Mouse (Mus musculus): ENCODE results near the gene Cox19.

The Cox19 gene

GRCm38 (mm10) chr5:139364260-139364910 lies 13.2 kb upstream of the Cox19 start:
- in situ Hi-C loops (cut with MboI, MseI): no loop called here

- in situ Hi-C loops (cut with MboI, MseI): no loop called here
Observed at GRCm38 (mm10) chr5:139363858-139364257, 12.6 kb upstream of the Cox19 start.

DNA sequence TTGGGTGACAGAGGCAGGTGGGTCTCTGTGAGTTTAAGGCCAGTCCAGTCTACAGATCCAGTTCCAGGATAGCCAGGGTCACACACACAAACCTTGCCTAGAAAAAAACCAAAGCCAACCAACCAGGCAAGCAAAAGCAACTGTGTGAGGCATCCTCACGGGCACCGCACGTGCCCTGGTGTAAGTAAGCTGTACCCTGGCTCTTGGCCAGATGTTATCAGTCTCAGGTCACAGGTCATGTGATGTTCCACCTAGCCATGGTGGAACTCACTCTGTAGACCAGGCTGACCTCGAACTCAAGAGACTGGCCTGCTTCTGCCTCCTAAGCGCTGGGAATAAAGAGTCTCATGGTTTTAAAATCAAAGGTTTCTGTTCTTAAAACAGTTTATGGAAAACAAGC lies 8.0 kb upstream of the Cox19 start:
- in situ Hi-C loops (cut with MboI, MseI): loop anchor here (5.0 kb wide), 1 partner anchor 43 kb away; no protein-coding TSS in a partner anchor

GRCm38 (mm10) chr5:139358653-139359052 lies 7.4 kb upstream of the Cox19 start:
- in situ Hi-C loops (cut with MboI, MseI): loop anchor here (5.0 kb wide), 1 partner anchor 44 kb away; no protein-coding TSS in a partner anchor

DNA sequence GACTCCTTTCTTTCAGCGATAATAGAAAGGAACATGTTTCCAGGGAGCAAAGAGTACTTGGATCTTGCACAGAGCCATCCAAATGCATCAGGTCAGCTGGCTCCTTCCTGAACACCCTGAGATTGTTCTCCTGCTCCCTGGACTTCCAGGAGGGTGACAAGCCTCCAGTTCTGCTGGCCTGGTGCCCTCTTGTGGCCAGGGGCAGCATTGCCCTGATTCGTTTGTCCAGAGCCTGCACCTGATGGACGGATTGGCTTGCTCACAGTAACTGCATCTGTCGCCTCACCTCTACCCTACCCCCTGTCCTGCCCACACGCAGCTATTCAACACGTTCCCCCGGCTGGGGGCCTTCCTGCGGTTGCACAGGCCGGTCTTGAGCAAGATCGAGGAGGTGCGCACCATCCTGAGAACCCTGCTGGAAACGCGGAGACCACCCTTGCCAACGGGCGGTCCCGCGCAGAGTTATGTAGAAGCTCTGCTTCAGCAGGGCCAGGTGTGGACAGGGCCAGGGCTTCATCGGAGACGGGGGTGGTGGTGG lies 4.1 kb upstream of the Cox19 start:
- in situ Hi-C loops (cut with MboI, MseI): loop anchor here (5.0 kb wide), 1 partner anchor 47 kb away; no protein-coding TSS in a partner anchor

GRCm38 (mm10) chr5:139353946-139354345 lies 2.7 kb upstream of the Cox19 start:
- in situ Hi-C loops (cut with MboI, MseI): no loop called here

- in situ Hi-C loops (cut with MboI, MseI): no loop called here
Observed at GRCm38 (mm10) chr5:139353496-139353895, 2.3 kb upstream of the Cox19 start.

DNA sequence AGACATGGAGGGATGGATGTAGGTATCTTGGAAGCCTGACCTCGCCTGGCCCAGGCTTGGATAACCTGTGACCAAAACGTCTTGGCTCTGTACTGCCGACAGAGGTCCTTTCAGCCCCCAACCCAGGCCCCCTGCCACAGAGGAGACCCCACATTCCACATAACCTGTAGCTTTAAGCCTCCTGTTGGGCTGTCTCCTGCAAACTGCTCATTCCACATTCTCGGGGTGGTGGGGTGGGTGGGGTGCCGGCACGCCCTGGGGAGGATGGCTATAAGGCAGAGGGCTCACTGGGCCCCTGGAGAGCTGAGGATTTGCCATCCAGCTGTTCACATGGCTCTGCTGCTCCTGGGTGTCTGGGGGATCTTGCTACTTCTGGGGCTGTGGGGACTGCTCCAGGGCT lies 1.1 kb upstream of the Cox19 start, which contains the start of gene Cyp2w1:
TSS of gene Cyp2w1 (plus strand) at position 301 of the 400 bp plus-strand sequence.
- in situ Hi-C loops (cut with MboI, MseI): no loop called here

- in situ Hi-C loops (cut with MboI, MseI): no loop called here
Observed at GRCm38 (mm10) chr5:139351628-139352027, 410 bp upstream of the Cox19 start.

DNA sequence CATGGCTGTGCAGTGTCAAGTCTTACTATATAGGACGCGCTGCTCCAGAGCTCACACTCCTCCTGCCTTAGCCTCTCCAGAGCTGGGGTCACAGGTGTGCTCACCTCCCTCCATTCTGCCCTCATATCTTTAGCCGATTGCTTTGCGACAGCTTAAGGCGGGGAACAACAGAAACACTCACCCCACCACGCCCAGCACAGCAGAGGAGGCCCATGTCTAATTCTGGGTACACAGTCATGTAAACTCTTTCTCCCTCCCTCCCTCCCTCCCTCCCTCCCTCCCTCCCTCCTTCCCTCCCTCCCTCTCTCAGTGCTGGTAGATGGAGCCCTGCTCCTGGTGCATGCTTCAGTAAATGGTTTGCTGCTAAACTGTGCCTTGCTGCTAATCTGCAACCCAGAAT lies 1.5 kb downstream of the Cox19 start:
- in situ Hi-C loops (cut with MboI, MseI): no loop called here

- in situ Hi-C loops (cut with MboI, MseI): no loop called here
Observed at GRCm38 (mm10) chr5:139347225-139347624, 4.0 kb downstream of the Cox19 start.

GRCm38 (mm10) chr5:139345364-139345714 lies 5.9 kb downstream of the Cox19 start:
- in situ Hi-C loops (cut with MboI, MseI): no loop called here

DNA sequence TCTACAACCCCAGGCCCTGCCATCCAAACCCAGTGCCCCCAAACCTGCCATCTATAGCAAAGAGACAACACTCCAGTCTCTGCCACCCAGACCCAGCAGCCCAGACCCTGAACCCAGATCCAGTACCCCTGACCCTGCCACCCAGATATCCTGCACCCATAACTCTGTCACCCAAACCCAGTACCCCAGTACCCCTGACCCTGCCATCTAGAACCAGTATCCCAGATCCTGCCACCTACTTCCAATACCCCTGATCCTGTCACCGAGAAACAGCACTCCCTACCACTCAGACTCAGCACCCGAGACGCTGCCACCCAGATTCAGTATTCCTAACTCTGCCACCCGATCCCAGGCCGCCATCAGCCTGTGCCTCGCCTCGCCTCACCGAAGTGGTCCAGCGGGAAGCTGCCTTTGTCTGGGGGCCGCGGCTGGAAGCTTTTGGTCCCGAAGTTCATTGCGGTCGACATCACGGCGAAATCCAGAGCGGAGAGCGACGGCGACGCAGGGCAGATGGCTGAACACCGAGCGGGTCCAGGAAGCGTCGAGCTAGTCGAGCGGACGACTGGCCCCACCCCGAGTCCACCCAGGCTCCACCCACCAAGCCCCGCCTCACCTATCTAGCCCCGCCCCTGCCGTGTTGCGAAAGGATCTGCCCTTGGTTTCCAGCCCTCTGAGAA lies 6.4 kb downstream of the Cox19 start:
- in situ Hi-C loops (cut with MboI, MseI): no loop called here

DNA sequence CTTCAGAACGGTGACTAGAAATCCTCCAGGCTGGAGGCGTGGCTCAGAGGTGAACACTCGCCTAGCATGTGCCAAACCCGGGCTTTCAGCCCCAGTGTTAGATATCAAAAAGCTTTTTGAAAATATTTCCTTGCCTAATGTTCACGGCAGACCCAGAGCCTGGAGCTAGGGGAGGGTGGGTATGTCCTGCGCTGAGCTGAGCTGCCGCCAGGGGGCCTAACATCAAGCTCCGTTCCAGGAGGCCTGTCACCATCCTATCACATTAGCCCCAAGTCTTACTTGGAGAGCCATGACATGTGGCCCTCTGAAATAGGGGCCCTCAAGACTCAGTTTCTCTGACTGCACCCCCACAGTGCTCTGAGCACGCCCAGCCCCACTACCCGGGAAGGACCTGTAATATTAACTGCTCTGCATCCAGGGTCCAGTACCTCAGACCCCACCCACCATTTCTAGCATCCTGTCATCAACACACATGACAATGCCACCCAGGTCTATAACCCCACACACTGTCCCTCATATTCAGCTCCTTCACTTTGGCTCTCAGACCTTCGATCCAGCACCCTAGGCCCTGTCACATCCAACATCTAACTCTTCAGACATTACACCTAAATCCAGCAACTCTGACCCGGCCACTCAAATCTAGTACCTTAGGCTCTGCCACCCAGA lies 7.1 kb downstream of the Cox19 start:
- in situ Hi-C loops (cut with MboI, MseI): no loop called here

GRCm38 (mm10) chr5:139338891-139339290 lies 12.3 kb downstream of the Cox19 start:
- in situ Hi-C loops (cut with MboI, MseI): no loop called here

DNA sequence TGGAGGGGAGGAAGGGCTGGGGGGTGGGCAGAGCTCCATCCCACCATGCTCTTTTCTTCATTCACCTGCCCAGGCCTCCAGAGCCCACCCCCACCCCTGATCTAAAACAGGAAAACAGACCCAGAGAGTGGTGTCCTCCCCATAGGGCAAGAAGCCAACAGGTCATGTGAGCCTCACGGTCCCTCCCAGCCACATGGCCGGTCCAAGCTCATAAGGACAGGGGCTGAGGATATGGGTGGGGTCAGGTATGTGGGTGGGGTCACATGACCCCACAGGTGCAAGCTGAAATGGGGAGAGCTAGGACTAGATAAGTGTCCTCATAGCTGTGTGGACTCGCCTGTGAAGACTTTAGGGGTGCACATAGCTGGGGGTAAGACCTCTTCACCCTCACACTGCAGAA lies 12.8 kb downstream of the Cox19 start:
- in situ Hi-C loops (cut with MboI, MseI): no loop called here

DNA sequence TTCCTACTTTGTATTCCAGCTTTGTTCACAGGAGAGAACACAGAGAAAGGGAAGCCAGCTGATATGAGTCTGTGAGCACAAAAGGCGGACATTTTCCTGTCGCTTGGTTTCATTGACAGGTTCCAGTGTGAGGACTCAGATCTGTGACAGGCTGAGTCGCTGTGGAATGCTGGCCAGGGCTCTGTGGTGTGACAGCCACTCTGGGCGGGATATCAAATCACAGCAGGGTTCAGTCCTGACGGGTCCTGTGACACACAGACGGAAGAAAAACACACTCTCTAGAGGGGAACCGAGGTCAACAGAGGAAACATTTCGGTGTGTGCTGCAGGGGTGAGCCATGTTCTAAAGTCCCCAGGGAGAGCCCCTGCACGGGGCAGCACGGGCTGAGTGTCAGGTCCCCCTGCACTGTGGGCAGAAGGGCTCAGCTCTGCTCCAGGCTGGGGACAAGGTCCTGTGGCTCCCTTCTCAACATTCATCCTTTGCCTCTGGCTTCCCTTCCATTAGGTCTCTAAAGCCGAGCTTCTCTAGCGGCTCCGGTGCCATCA lies 13.3 kb downstream of the Cox19 start:
- in situ Hi-C loops (cut with MboI, MseI): no loop called here

DNA sequence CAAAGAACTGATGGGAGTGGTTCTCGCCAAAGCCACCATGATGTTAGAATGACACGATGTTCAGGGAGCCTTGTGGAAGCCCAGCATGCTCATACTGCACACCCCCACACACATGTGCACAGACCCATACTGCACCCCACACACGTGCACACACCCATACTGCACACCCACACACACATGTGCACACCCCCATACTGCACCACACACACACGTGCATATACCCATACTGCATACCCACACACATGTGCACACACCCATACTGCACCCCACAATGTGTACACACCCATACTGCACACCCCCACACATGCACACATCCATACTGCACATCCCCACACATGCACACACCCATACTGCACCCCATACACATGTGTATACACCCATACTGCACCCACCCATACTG lies 15.6 kb downstream of the Cox19 start:
- in situ Hi-C loops (cut with MboI, MseI): no loop called here

GRCm38 (mm10) chr5:139334394-139334793 lies 16.8 kb downstream of the Cox19 start:
- in situ Hi-C loops (cut with MboI, MseI): loop anchor here (5.0 kb wide), 1 partner anchor 42 kb away; no protein-coding TSS in a partner anchor

- in situ Hi-C loops (cut with MboI, MseI): loop anchor here (5.0 kb wide), 1 partner anchor 41 kb away; no protein-coding TSS in a partner anchor
Observed at GRCm38 (mm10) chr5:139333301-139334013, 17.8 kb downstream of the Cox19 start.

GRCm38 (mm10) chr5:139332590-139333272 lies 18.5 kb downstream of the Cox19 start:
- in situ Hi-C loops (cut with MboI, MseI): loop anchor here (5.0 kb wide), 1 partner anchor 40 kb away; no protein-coding TSS in a partner anchor
